Mouse (Mus musculus) liver, postnatal 0 days (tissue): ENCODE data around the gene Prkaa1.

Experiments
- CTCF ChIP-seq: sonication (generic); IDR thresholded peaks from 2 replicates; pipeline ENCODE4 v1.5.1; 2016; ENCODE audit warnings: antibody characterized with exemption, low read depth
- EP300 ChIP-seq: IDR thresholded peaks from 2 replicates; pipeline ENCODE4 v1.6.1; 2016; ENCODE audit warnings: antibody characterized with exemption, low read depth, mild to moderate bottlenecking

GRCm38 (mm10) chr15:5185366-5186292, 42.0 kb downstream of the Prkaa1 start, which contains the start of gene Ttc33:
- TF ChIP-seq CTCF = peak; percentile 59
- no peak for TF ChIP-seq EP300
